Mouse (Mus musculus): ENCODE data around the gene Ushbp1.
"Not testable (repeated sequence)": the region's sequence is repeated elsewhere in the genome, so short reads cannot be mapped to it uniquely, and the experiment has no call there.

Gene Ushbp1

DNA sequence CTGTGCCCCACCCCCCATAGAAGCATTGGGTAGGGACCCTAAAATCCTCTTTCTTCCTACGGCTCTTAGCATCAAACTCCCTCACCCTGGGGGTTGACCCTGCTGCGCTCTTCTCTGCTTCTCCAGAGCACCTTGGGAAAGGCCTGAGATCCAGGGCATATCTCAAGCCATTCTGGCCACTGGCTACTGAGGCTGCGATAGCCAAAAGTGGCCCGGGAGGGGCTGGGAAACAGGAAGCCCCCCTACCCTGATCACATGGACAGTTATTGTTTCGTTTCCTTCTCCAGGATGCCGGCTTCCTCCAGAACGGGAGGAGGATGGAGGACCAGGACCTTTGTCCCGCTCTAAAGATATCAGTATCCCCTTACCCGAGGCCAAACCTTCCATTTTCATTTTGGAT, at the start of gene Ushbp1:
Gene Ushbp1 (minus strand): TSS at position 174 of the 400 bp plus-strand sequence.
- DNase-seq (ENCODE audit: low read depth): no peak

DNA sequence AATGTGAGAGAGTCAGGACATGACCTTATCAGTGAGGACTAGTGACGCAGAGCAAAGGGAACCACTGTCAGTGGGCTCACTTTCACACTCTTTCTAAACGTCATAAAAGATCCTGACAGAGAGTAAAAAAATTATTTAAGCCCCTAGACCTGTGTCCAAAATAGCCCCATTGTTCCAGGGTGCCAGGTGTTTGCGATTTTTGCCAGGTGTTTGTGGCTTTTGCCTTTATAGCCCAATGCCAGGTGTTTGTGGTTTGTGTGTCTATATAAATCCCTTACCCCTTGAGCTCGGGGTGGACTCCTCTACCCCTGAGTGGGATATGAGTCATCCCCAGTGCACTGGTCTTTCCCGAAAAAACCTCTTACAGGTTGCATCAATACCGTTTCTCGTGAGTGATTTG, 49.5 kb upstream of the Ushbp1 start:
- DNase-seq (ENCODE audit: low read depth): no peak

DNA sequence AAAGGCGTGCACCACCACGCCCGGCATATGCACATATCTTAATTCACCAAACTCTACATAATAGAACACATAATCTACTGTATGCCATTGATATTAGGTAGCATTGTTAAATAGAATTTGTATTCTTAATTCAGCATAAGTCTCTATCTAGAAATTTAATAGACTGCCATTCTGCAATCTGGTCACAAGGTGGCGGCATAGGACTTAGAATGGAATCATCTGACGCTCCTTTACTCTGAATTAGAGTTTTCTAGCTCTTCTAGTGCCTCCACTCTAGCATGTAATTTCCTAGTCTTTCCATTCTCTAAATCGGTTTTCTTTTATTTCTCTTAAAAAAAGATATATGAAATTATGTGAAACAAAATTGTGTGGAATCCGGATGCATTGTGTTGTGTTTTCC, 45.8 kb upstream of the Ushbp1 start:
- DNase-seq (ENCODE audit: low read depth): peak; percentile 85

DNA sequence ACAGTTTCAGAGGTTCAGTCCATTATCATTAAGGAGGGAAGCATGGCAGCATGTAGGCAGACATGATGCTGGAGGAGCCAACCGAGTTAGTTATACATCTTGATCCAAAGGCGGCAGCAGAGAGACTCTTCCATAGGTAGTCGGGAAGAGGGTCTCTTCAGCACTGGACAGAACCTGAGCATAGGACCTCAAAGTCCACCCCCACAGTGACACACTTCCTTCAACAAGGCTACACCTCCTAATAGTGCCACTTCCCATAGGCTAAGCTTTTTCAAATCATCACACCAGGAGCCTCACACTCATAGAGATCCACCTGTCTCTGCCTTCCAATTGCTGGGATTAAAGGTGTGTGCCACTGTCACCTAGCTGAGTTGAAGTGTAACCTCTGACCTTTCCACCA, 41.4 kb upstream of the Ushbp1 start:
- no peak for DNase-seq (ENCODE audit: low read depth)

DNA sequence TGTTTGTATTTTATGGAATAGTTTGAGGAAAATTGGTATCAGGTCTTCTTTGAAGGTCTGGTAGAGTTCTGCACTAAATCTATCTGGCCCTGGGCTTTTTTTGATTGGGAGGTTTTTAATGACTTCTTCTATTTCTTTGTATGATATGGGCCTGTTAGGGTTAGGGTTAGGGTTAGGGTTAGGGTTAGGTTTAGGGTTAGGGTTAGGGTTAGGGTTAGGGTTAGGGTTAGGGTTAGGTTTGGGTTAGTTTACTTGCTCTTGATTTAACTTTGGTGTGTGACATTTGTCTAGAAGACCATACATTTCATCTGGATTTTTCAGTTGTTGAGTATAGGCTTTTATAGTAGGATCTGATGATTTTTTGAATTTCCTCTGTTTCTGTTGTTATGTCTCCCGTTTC, 37.3 kb upstream of the Ushbp1 start:
- not testable (repeated sequence) for DNase-seq (ENCODE audit: low read depth)

DNA sequence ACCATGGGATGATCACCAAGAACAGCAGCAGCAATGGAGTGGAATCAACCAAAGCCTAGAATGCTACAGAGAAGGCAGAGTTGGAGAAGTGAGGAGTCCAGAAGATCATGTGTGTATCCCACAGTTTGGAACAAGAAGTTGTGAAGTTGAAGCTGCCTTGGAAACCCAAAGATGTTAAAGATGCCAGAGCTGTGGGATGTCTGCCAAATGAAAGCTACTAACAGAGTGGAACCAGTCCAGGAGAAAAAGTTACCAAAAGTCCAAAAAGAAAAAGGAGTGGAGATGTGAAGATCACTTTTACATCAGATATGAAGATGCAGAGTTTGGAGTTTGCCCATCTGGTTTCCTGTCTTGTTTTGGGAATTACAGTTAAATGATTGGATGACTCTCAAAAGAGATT, 26.5 kb upstream of the Ushbp1 start:
- DNase-seq (ENCODE audit: low read depth): no peak

DNA sequence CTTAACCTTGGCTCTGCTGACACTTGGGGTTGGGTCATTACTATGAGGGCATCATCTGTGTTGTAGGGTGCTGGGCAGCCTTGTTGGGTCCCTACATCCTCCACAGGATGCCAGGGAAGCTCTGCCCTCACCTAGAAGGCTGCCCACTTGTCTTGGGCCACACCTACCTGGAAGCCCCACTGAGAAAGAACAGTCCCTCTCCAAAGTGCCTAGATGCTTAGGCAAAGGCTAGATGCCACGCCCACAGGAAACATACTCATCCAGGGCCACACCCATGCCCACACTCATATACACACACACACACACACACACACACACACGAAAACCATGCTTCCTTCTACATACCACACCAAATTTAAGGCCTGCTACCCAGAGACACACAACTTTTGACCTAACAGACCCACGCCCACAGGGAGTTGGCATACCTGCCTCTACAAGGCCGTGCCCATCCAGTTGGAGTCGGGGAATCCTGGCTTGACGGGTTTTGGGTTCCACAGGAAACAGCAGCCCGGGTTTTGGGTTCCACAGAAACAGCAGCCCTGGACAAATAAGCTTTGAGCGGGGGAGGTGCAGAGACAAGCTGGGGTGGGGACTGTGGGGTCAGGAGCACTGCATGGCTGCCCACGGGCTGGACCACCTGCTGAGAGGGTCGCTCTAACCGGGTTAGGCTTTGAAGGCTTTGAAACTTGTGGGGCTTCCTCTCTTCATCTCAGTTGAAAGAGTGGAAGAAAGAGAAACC, 16.1 kb upstream of the Ushbp1 start:
- peak; percentile 71 for DNase-seq (ENCODE audit: low read depth)

DNA sequence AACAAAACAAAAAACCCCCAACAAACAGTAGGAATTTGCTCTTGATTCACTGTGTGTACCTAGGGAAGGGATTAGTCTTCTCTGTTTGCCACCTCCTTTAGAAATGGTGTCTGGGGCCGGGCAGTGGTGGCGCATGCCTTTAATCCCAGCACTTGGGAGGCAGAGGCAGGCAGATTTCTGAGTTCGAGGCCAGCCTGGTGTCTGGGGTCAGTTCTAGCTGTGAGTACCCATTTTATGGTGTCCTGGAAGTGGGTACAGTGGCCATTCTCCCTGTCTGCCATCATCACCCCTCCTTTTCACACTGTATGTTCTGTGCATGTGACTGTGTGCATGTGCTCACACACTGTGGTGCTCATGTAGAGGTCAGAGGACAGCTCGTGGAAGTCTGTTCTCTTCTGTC, 12.6 kb upstream of the Ushbp1 start:
- no peak for DNase-seq (ENCODE audit: low read depth)

DNA sequence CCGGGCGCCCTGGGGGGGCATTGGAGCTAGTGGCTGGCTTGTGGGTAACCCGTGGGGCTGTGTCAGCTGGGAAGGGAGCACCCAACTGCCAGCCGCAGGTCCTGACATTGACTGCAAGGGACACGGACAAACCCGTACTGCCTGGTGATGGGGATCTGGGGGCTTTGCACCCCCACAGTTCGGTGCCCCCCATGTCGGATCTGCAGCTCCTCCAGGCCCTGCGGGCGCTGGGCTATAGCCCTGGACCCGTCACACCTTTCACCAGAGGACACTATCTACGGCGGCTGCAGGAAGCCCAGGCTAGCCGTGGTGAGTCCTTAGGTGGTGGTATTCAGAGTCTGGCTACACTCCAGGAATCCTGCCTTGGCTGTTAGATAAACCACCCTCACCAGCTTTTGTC, 11.8 kb upstream of the Ushbp1 start:
- no peak for DNase-seq (ENCODE audit: low read depth)

DNA sequence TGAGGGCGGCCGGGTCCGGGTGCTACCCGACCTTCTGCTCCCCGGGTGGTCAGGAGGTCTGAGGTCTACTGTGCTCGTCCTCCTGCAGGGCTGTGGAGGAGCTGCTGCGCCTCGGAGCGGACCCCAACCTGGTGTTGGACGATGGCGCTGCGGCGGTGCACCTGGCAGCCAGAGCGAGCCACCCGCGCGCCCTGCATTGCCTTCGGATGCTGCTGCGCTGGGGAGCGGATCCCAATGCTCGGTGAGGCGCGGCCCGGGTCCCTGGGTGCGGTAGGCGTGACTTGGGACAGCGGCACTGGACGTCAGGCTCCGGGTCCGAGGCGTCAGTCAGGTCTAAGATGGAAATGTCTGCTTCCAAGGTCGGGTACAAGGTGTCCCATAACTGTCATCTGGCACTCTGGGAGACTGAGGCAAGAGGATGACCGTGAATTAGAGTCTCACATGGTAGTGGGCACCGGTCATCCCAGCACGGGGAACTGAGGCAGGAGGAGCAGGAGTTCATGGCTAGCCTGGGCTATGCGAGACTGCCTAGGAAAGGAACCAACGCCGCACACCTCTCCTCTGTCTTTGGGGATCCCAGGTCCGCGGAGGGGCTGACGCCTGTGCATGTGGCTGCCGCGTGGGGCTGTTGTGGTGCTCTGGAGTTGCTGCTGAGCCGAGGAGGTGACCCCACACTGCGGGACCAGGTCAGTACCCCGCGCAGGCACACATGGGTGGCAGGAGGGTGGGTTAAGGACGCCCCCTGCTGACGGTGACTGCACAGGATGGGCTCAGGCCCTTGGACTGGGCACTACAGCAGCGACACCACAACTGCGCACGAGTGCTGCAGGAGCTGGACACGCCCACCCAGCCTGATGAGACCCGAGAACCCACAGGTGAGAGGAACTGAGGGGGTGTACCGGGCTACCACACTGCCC, 10.8 kb upstream of the Ushbp1 start:
- DNase-seq (ENCODE audit: low read depth): peak; percentile 49

DNA sequence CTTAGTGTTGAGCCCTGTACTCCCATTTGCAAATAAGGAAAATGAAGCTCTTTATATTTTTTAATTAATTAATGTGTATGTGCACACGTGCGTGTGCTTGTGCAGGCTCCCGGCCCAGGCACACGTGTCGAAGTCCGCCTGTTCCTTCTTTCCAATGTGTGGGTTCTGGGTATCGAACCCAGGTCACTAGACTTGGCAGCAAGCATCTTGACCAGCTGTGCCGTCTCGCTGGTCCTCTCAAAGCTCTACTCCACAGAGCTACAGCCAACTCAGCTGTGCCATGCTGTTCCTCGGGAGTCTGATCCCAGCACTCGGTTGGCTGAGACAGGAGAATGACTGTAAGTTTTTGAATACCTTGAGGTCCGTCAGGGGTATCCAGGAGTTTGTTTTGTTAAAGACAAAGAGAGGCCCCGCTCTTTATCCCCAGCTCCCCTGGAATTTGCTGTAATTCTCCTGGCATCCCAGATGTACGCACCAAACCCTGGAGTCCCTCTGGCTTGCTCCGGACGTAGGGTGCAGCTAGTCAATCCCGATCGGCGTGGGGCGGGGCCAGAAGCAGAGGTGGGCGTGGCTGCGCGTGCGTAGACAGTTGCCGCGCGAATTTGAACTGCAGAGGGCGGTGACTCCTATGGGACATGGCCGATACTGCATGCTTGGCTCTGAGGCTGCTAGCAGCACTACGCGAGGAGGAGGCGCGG, 9.9 kb upstream of the Ushbp1 start, which contains the start of gene Ankle1:
Gene Ankle1 (plus strand): TSS at position 610 of the 698 bp plus-strand sequence.
- DNase-seq (ENCODE audit: low read depth): peak; percentile 97

DNA sequence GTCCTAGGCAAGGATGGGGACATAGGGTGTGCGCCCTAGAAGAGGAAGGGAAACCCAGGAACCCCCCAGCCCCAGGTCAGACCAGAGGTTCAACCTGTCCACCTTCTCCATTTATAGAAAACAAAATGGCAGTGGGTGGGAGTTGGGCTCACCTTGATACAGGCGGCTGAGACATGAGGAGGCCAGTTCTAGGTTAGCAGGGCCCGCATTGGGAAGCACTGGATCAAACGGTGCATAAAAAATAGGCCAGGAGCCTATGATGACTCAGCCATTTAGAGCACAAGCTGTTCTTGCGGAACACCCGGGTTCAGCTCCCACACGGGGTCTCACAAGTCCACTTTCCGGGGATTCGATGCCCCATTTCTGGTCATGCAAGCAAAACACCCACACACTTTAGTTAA, 9.3 kb upstream of the Ushbp1 start:
- DNase-seq (ENCODE audit: low read depth): no peak

DNA sequence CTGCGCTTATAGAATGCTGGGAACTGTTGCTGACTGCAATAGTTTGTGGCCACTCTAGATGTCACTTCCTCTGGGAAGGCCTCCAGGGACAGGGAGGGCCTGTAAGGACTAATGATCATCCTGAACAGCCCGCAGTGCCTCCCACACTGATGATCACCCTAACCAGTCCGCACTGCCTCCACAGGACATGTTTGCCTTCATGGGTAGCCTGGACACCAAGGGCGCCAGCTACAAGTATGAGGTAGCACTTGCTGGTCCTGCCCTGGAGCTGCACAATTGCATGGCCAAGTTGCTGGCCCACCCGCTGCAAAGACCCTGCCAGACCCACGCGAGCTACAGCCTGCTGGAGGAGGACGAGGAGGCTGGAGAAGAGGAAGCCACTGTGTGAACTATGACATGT, 8.4 kb upstream of the Ushbp1 start:
- no peak for DNase-seq (ENCODE audit: low read depth)

DNA sequence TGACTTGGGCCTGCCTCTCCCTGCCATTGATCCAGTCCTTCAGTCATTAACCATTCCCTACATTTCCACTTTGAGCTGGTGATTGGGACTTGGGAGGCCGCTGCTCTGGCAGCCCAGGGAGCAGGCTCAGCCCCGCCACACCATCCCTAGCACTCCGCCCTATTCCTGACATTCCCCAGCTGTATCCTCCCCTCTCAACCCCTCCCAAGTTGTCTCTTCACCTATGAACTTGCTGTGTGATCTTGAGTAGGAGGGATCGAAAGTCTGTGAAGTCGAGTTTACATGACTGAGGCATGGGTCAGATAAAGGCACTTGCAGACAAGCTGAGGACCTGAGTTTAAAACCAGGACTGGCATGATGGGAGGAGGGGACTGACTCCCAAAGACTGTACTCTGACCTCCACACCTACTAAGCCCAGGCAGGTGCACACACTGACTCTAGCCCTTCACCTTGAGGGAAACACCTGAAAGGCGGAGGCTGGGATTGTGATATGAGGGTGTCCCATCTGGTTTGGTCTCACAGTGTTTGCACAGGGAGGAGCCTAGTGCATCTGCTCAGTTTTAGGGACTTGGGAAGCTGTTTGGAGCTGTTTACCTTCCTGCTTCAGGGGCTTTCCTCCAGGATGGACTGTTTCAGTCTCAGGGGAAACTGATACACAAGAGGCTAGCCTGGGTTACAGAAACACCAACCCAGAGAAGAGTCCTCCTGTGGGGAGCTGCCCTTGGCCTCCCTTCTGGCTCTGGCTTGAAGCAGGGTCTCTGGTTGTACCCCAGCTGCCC, 7.7 kb upstream of the Ushbp1 start:
- no peak for DNase-seq (ENCODE audit: low read depth)

DNA sequence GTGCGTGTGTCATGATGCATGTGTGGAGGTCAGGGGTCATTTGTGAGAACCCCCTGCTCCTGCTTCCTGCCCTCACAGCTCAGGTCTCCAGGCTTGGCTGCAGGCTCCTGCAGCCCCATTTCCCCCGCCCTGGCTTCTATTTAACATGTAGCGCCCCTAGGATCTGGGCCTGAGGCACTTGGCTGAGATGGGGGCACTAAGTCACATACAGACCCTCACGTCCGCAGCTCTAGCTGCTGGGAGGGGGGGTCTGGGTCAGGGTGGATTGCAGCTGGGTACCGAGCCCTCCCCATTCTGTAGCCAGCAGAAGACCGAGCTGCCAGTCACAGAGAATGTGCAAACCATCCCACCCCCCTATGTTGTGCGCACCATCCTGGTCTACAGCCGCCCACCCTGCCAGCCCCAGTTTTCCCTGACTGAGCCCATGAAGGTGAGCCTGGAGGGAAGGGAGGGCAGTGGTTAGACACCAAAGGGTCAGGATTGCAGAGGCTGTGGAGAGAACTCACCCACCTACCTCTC, 6.9 kb upstream of the Ushbp1 start:
- DNase-seq (ENCODE audit: low read depth): no peak

DNA sequence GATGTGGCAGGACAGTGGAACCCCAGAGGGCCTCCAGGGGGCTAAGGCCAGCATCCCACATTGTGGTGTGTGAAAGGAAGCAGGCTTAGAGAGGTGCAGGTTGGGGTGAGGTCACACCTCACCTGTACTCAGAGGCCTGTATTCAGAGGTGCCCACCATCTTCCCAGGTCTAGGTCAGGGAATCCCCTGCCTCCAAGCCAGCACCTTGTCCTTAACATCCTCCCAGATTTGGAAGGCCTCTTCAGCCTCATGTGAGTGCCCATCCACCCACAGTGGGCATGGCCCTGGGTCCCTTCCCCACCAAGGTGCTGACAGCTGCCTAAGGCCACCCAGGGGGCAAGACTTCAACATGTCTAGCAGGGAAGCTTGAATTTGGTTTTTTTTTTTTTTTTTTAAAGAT, 5.9 kb upstream of the Ushbp1 start:
- no peak for DNase-seq (ENCODE audit: low read depth)

DNA sequence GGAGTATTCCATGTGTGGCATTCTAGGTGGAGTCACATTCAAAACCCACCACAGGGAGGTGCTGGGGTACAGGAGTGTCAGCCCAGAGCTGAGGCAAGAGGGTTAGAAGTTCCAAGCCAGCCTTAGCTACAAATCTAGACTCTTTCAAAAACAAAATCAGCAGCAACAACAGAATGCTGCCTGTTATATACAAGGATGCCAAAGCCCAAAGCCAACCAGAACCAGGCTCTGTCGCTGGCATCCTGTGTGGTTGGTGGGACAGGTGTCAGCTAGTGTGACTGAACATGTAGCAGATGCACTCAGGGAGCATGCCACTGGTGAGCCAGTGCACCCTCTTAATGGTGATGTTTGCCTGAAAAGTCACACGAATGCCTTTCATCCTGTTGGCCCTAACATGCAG, 5.2 kb upstream of the Ushbp1 start:
- no peak for DNase-seq (ENCODE audit: low read depth)

DNA sequence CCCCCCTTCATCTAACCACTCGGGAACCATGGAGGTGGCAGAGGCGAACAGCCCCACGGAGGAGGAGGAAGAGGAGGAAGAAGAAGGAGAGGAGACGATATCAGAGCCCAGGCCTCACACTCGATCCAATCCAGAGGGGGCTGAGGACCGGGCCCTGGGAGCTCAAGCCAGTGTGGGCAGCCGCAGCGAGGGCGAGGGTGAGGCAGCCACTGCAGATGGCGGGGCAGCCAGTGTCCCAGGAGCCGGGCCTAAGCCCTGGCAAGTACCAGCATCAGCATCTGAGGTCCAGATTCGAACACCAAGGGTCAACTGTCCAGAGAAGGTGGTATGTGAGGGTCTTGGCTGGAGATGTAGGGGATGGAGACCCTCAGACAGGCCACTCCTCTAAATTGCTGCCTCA, 2.1 kb upstream of the Ushbp1 start:
- no peak for DNase-seq (ENCODE audit: low read depth)

DNA sequence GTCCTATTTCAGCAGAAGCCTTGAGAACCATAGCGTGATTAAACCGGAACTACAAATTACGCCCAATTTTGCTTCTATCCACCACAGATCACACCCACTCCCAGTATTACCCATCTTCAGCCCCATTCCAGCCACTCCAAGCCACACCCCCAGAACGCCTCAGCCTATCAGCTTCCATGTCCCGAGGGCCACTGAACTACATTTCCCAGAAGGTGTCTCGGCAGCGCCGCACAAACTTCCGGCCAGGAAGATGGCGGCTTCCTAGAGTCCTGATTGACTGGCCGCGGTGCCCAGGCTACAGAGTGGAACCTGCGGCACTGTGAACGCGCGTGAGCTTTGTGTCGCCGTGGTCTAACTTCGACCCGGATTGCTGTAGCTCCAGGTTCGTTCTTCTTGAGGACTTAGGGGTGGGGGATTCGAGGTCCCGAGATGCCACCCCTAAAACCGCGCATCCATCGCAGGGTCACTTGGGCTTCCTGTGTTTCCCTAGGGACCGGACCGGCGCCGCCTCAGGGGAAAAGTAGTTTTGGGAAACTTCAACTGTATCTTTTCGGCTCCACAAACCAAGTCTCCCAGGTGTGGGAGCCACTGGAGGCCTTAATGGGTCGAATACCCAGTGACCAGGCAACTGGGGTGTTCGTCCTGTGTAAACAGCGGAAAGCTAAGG, 1.2 kb upstream of the Ushbp1 start, which contains the start of gene Babam1:
Gene Babam1 (plus strand): TSS at position 223 of the 667 bp plus-strand sequence.
- DNase-seq (ENCODE audit: low read depth): peak; percentile 92

DNA sequence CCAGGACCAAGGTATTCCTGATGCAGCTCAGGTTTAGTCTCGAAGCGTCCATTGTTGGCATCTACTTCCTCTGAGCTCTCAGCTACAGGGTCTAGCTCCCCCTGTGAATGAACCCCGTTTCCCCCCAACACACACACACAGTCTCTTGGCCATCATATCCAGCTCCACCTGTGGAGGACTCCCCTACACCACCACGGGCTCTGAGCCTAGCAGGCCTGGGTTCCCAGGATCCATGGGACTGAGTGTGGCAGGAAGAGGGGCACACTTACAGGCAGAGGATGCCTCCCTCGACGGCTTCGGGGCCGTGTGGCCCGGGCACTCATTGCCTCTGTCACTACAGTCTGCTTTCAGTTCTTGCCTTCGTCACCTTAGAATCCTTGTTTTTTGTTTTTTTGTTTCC, 531 bp downstream of the Ushbp1 start:
- DNase-seq (ENCODE audit: low read depth): no peak

DNA sequence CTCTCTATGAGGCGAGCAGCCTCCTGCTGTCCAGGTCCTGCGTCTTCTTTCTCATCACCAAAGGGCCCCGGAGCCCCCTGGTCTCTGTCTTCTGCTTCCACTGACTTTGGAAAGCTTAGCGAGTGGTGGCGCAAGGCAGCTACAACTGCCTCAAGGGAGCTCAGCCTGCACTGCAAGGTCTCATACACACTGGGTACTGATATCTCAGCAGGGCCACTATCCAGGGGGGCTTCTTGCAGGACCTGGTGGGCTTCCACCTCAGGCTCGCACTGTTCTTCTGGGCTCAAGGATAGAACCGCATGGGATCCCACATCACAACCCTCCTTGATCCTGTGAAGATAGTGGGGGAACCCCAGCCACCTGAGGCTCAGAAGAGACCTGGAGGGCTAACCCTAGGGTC, 1.1 kb downstream of the Ushbp1 start:
- DNase-seq (ENCODE audit: low read depth): no peak

All from naive thymus-derived CD4-positive, alpha-beta T cell, adult 2 months (primary cell).